Mouse (Mus musculus): ENCODE results near the gene Mcm3ap. TPM values are rescaled to one million over a fixed set of nuclear protein-coding genes. Genes with fewer than 3 reads are reported as not detected.

Gene Mcm3ap
- polyA plus RNA-seq, 1 experiment from 2014 or later, result 42.1 TPM

GRCm38 (mm10) chr10:76461255-76461654, 7.5 kb upstream of the Mcm3ap start:
- no peaks in the 10 kb centered on the region for H3K27me3 ChIP-seq (replicated peaks)
- no peak overlapping the region for H3K4me2 ChIP-seq (replicated peaks)
- H3K9ac ChIP-seq, result no peak overlapping the region
- no peaks in the 10 kb centered on the region for H3K4me1 ChIP-seq (replicated peaks)
- 78% methylated on average over 1 of the region's 1 CpGs for WGBS
- no peaks in the 10 kb centered on the region for H3K9me3 ChIP-seq
- no peaks in the 10 kb centered on the region for H3K36me3 ChIP-seq
- no peak for ATAC-seq
- H3K27ac ChIP-seq, result no peak overlapping the region
- H3K4me3 ChIP-seq (replicated peaks), result no peak overlapping the region

DNA sequence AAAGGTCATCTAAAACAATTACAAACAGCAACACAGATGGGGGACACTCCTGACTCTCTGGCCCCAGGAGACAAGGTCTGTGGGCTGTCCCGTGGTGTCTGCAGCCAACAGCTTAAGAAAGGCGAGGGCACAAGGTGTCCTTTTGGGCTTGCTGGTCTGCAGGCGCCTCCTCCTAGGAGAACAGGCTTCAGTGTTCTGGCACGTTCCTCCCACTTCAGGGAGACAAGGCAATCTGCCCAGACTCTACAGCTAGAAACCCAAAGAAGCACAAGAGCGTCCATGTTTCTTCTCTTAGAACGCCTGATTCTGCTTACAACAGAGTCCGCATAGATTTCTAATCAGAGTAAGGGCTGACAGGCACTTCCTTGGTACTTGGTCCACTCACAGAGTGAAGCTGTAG, 6.4 kb upstream of the Mcm3ap start:
- H3K9me3 ChIP-seq, result no peaks in the 10 kb centered on the region
- H3K9ac ChIP-seq, result no peak overlapping the region
- no peak overlapping the region for H3K4me2 ChIP-seq (replicated peaks)
- H3K36me3 ChIP-seq, result no peaks in the 10 kb centered on the region
- ATAC-seq, result no peak
- H3K27ac ChIP-seq, result no peak overlapping the region
- WGBS, result 90% methylated on average over 7 of the region's 7 CpGs
- no peak overlapping the region for H3K4me3 ChIP-seq (replicated peaks)
- H3K4me1 ChIP-seq (replicated peaks), result no peaks in the 10 kb centered on the region
- no peaks in the 10 kb centered on the region for H3K27me3 ChIP-seq (replicated peaks)

- no peak overlapping the region for H3K27ac ChIP-seq
- no peaks in the 10 kb centered on the region for H3K9me3 ChIP-seq
- ATAC-seq, result no peak
- 0 out of 2 replicates have a peak, but pooled peaks cover under 1% of the 10 kb centered on the region for H3K4me1 ChIP-seq (replicated peaks)
- no peak overlapping the region for H3K4me2 ChIP-seq (replicated peaks)
- no peaks in the 10 kb centered on the region for H3K36me3 ChIP-seq
- H3K27me3 ChIP-seq (replicated peaks), result no peaks in the 10 kb centered on the region
- H3K4me3 ChIP-seq (replicated peaks), result no peak overlapping the region
- 85% methylated on average over 6 of the region's 6 CpGs for WGBS
- H3K9ac ChIP-seq, result no peak overlapping the region
Measured at GRCm38 (mm10) chr10:76462721-76463120, 6.0 kb upstream of the Mcm3ap start.

GRCm38 (mm10) chr10:76473759-76474158, 5.0 kb downstream of the Mcm3ap start:
- Histone ChIP-seq H3K4me1 (replicated peaks) (0 out of 2 replicates have a peak, but pooled peaks cover 3% of the 10 kb centered on the region), H3K4me3 (replicated peaks) (no peak overlapping the region), H3K9me3 (no peaks in the 10 kb centered on the region), H3K36me3 (peaks cover 36% of the 10 kb centered on the region), H3K27me3 (replicated peaks) (no peaks in the 10 kb centered on the region), H3K27ac (no peak overlapping the region), H3K9ac (no peak overlapping the region), H3K4me2 (replicated peaks) (no peak overlapping the region)
- no peak for ATAC-seq
- 88% methylated on average over 5 of the region's 5 CpGs for WGBS

GRCm38 (mm10) chr10:76480851-76481250, 12.1 kb downstream of the Mcm3ap start:
- H3K4me2 ChIP-seq (replicated peaks), result no peak overlapping the region
- 94% methylated on average over 13 of the region's 13 CpGs for whole genome bisulfite sequencing
- ATAC-seq, result no peak
- no peaks in the 10 kb centered on the region for H3K4me1 ChIP-seq (replicated peaks)
- H3K9ac ChIP-seq, result no peak overlapping the region
- H3K9me3 ChIP-seq, result no peaks in the 10 kb centered on the region
- H3K36me3 ChIP-seq, result peaks cover 54% of the 10 kb centered on the region
- no peak overlapping the region for H3K4me3 ChIP-seq (replicated peaks)
- no peak overlapping the region for H3K27ac ChIP-seq
- no peaks in the 10 kb centered on the region for H3K27me3 ChIP-seq (replicated peaks)

GRCm38 (mm10) chr10:76481480-76481879, 12.8 kb downstream of the Mcm3ap start:
- H3K36me3 ChIP-seq, result peaks cover 59% of the 10 kb centered on the region
- 93% methylated on average over 6 of the region's 6 CpGs for WGBS

GRCm38 (mm10) chr10:76486302-76486701, 17.6 kb downstream of the Mcm3ap start:
- Histone ChIP-seq H3K36me3 (peaks cover 59% of the 10 kb centered on the region), H3K4me1 (replicated peaks) (no peaks in the 10 kb centered on the region), H3K4me3 (replicated peaks) (no peak overlapping the region), H3K9ac (no peak overlapping the region), H3K27me3 (replicated peaks) (no peaks in the 10 kb centered on the region), H3K4me2 (replicated peaks) (no peak overlapping the region), H3K27ac (no peak overlapping the region), H3K9me3 (no peaks in the 10 kb centered on the region)
- 97% methylated on average over 2 of the region's 2 CpGs for WGBS
- no peak for ATAC-seq

More at GRCm38 (mm10) chr10:76481480-76481879, 12.8 kb downstream of the Mcm3ap start:
- no peaks in the 10 kb centered on the region for H3K9me3 ChIP-seq
- H3K4me3 ChIP-seq (replicated peaks), result no peak overlapping the region
- no peak overlapping the region for H3K4me2 ChIP-seq (replicated peaks)
- H3K27ac ChIP-seq, result no peak overlapping the region
- H3K9ac ChIP-seq, result no peak overlapping the region
- ATAC-seq, result no peak
- H3K4me1 ChIP-seq (replicated peaks), result no peaks in the 10 kb centered on the region
- H3K27me3 ChIP-seq (replicated peaks), result no peaks in the 10 kb centered on the region

GRCm38 (mm10) chr10:76488265-76488664, 19.5 kb downstream of the Mcm3ap start:
- WGBS, result 93% methylated on average over 8 of the region's 8 CpGs
- H3K9me3 ChIP-seq, result no peaks in the 10 kb centered on the region
- peaks cover 53% of the 10 kb centered on the region for H3K36me3 ChIP-seq
- no peak overlapping the region for H3K4me2 ChIP-seq (replicated peaks)
- no peaks in the 10 kb centered on the region for H3K4me1 ChIP-seq (replicated peaks)
- H3K27ac ChIP-seq, result no peak overlapping the region
- no peak overlapping the region for H3K9ac ChIP-seq
- ATAC-seq, result no peak
- no peak overlapping the region for H3K4me3 ChIP-seq (replicated peaks)
- no peaks in the 10 kb centered on the region for H3K27me3 ChIP-seq (replicated peaks)

DNA sequence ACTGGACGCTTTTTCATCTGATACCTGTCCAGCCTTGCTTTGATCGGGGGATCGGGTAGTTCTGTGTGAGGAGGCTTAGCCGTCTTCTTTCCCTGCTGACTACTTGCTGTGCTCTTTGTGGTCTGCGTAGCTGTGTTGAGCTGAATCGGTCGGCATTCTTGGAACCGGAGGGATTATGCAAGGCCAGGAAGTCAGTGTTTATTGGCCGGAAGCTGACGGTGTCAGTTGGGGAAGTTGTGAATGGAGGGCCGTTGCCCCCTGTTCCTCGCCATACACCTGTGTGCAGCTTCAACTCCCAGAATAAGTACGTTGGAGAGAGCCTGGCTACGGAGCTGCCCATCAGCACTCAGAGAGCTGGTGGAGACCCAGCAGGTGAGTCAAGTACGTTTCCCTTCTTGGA, 20.5 kb downstream of the Mcm3ap start:
- Histone ChIP-seq H3K4me2 (replicated peaks) (no peak overlapping the region), H3K27me3 (replicated peaks) (no peaks in the 10 kb centered on the region), H3K27ac (no peak overlapping the region), H3K9ac (no peak overlapping the region), H3K36me3 (peaks cover 58% of the 10 kb centered on the region), H3K4me3 (replicated peaks) (no peak overlapping the region), H3K9me3 (no peaks in the 10 kb centered on the region), H3K4me1 (replicated peaks) (no peaks in the 10 kb centered on the region)
- no peak for ATAC-seq
- 93% methylated on average over 15 of the region's 15 CpGs for WGBS

DNA sequence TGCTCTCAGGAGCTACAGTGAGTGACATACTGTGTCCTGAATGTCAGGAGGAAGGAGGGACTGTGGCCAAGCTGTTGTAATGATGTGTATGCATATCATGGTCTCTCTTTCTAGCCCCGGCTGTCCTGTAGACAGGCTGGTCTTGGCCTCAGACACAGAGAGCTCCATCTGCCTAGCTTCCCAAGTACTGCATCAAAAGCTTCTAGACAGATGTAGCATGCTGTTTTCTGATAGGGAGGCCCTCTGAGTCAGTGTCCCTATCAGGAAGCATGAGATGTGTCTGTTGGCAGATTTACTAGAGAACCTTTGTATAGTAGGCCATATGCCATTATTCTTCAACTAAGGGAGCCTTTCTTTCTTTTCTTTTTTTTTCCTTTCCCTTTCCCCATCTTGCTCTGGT, 24.8 kb downstream of the Mcm3ap start:
- 68% methylated on average over 1 of the region's 1 CpGs for WGBS
- Histone ChIP-seq H3K27me3 (replicated peaks) (no peaks in the 10 kb centered on the region), H3K36me3 (peaks cover 41% of the 10 kb centered on the region), H3K4me1 (replicated peaks) (no peaks in the 10 kb centered on the region), H3K27ac (no peak overlapping the region), H3K4me2 (replicated peaks) (no peak overlapping the region), H3K4me3 (replicated peaks) (no peak overlapping the region), H3K9ac (no peak overlapping the region), H3K9me3 (no peaks in the 10 kb centered on the region)
- no peak for ATAC-seq

GRCm38 (mm10) chr10:76495501-76495900, 26.8 kb downstream of the Mcm3ap start:
- no peaks in the 10 kb centered on the region for H3K4me1 ChIP-seq (replicated peaks)
- no peaks in the 10 kb centered on the region for H3K27me3 ChIP-seq (replicated peaks)
- no peaks in the 10 kb centered on the region for H3K9me3 ChIP-seq
- 90% methylated on average over 6 of the region's 6 CpGs for WGBS
- peaks cover 30% of the 10 kb centered on the region for H3K36me3 ChIP-seq
- H3K9ac ChIP-seq, result no peak overlapping the region
- ATAC-seq, result no peak
- no peak overlapping the region for H3K4me2 ChIP-seq (replicated peaks)
- no peak overlapping the region for H3K27ac ChIP-seq
- no peak overlapping the region for H3K4me3 ChIP-seq (replicated peaks)

GRCm38 (mm10) chr10:76496366-76496765, 27.6 kb downstream of the Mcm3ap start:
- WGBS, result 91% methylated on average over 7 of the region's 7 CpGs
- Histone ChIP-seq H3K4me3 (replicated peaks) (no peak overlapping the region), H3K4me1 (replicated peaks) (no peaks in the 10 kb centered on the region), H3K27me3 (replicated peaks) (no peaks in the 10 kb centered on the region), H3K9me3 (no peaks in the 10 kb centered on the region), H3K9ac (no peak overlapping the region), H3K4me2 (replicated peaks) (no peak overlapping the region), H3K27ac (no peak overlapping the region), H3K36me3 (peaks cover 22% of the 10 kb centered on the region)
- ATAC-seq, result no peak

GRCm38 (mm10) chr10:76497522-76497921, 28.8 kb downstream of the Mcm3ap start:
- H3K9me3 ChIP-seq, result no peaks in the 10 kb centered on the region

More at GRCm38 (mm10) chr10:76497522-76497921, 28.8 kb downstream of the Mcm3ap start:
- Histone ChIP-seq H3K27me3 (replicated peaks) (no peaks in the 10 kb centered on the region), H3K4me1 (replicated peaks) (no peaks in the 10 kb centered on the region), H3K36me3 (peaks cover 21% of the 10 kb centered on the region), H3K9ac (no peak overlapping the region), H3K4me3 (replicated peaks) (no peak overlapping the region), H3K27ac (no peak overlapping the region), H3K4me2 (replicated peaks) (no peak overlapping the region)
- whole genome bisulfite sequencing, result 92% methylated on average over 4 of the region's 4 CpGs
- ATAC-seq, result no peak
